Mouse (Mus musculus): ENCODE results near the gene Nyx. TPM values are rescaled to one million over a fixed set of nuclear protein-coding genes. Genes with fewer than 3 reads are reported as not detected.

Nyx gene
- polyA plus RNA-seq, 1 experiment, result 0.51 TPM

- 94% methylated on average over 8 of the region's 8 CpGs for WGBS
- H3K4me3 ChIP-seq (ENCODE audit: extremely low read depth, insufficient read depth, insufficient read length), result no peak overlapping the region
- TF ChIP-seq CTCF (IDR thresholded peaks at IDR 0.05; ENCODE audit: extremely low read depth, insufficient read depth, insufficient read length, insufficient replicate concordance) (no peak), POLR2A (IDR thresholded peaks at IDR 0.05; ENCODE audit: low read depth, low read length) (no peak)
- no peaks in the 10 kb centered on the region for H3K36me3 ChIP-seq (ENCODE audit: control insufficient read depth, insufficient read depth, low read length)
- DNase-seq (ENCODE audit: low read depth in 1 of 2, low spot score in 2 of 2), result no peak
- H3K27me3 ChIP-seq (ENCODE audit: control insufficient read depth, insufficient read depth, low read length), result no peaks in the 10 kb centered on the region
- H3K4me1 ChIP-seq (ENCODE audit: control insufficient read depth, insufficient read depth, insufficient read length), result peaks cover 2% of the 10 kb centered on the region; the same call in 1 of the 2 replicates
- no peak overlapping the region for H3K27ac ChIP-seq (ENCODE audit: insufficient read depth, low read length)
Measured at GRCm38 (mm10) chrX:13521288-13521687, 55.4 kb downstream of the Nyx start.

Other genes with a start within 250 kb of the Nyx start
- 9.3 and 12.1 TPM in 2 replicates for gene Ddx3x, start 185.1 kb upstream of the Nyx start, polyA plus RNA-seq (2012; rRNA removed)
- 0.54 and 0.58 TPM in 2 replicates for gene Gpr34, start 166.0 kb downstream of the Nyx start, polyA plus RNA-seq (2012; rRNA removed)
- 0.11 and 0.18 TPM in 2 replicates for gene Gpr82, start 195.3 kb downstream of the Nyx start, polyA plus RNA-seq (2012; rRNA removed)

Data from spleen, adult 2 months (tissue).